Mouse (Mus musculus) left cerebral cortex, adult 6 months (tissue): ENCODE results near the gene Epha6. TPM values are rescaled to one million over a fixed set of nuclear protein-coding genes. Genes with fewer than 3 reads are reported as not detected.

Experiments used
- long read RNA-seq, 2 experiments: library from polyadenylated mRNA; unstranded; transcript quantifications; one replicate each; pipeline ENCODE4 v2.0.0; 2019 to 2020
- polyA plus RNA-seq: library from polyadenylated mRNA; unstranded; fragments of <200 nt; fragmentation: Nextera tagmentation; gene quantifications from 2 replicates; pipeline ENCODE4 v1.2.3, GENCODE M21; 2021

Gene Epha6
- 3.3 and 5.9 TPM in 2 replicates for polyA plus RNA-seq
- long read RNA-seq, experiment 1, partial matches to known transcripts = 3 of 17 reads
- long read RNA-seq, experiment 1, other reads (novel, unspliced or antisense) = 12 of 17 reads
- long read RNA-seq, experiment 2, partial matches to known transcripts = 2 of 6 reads
- long read RNA-seq, experiment 2, other reads (novel, unspliced or antisense) = 4 of 6 reads

GRCm38 (mm10) chr16:60605061-60605831, at the start of gene Epha6:
Gene Epha6 (minus strand): TSS chr16:60605531.

GRCm38 (mm10) chr16:59639102-59639691, 966.1 kb downstream of the Epha6 start, which contains the start of gene Arl6:
Gene Arl6 (minus strand): TSS chr16:59639391.

